Mouse (Mus musculus) hindbrain, embryonic 16.5 days (tissue): Measurements from ENCODE around the gene Pigq. TPM values are rescaled to one million over a fixed set of nuclear protein-coding genes. Genes with fewer than 3 reads are reported as not detected.

ENCODE experiments used
- ATAC-seq: fragments of 200-750 bp; cut with Nextera tagmentation; 2 replicates; pipeline ENCODE4 v1.8.0; 2017; ENCODE audit warnings: moderate TSS enrichment, moderate library complexity
- H3K27ac ChIP-seq: fragments of 300-500 bp; sonication (generic); 2 replicates; pipeline ENCODE4 v1.5.1; 2014; ENCODE audit warnings: low read depth, mild to moderate bottlenecking, control low read depth, low read length, moderate library complexity
- H3K27me3 ChIP-seq: fragments of 300-500 bp; sonication (generic); replicated peaks from 2 replicates; pipeline ENCODE4 v1.6.1; 2014; ENCODE audit warnings: low read length; ENCODE audit not compliant: control insufficient read depth, insufficient read depth
- H3K36me3 ChIP-seq: fragments of 300-500 bp; sonication (generic); 2 replicates; pipeline ENCODE4 v1.6.1; 2014; ENCODE audit warnings: mild to moderate bottlenecking, low read length, moderate library complexity, mixed read lengths; ENCODE audit not compliant: control insufficient read depth, insufficient read depth
- H3K4me1 ChIP-seq: fragments of 300-500 bp; sonication (generic); 2 replicates; pipeline ENCODE4 v1.6.1; 2014; ENCODE audit warnings: low read depth, low read length; ENCODE audit not compliant: control insufficient read depth, insufficient read depth
- H3K4me2 ChIP-seq: fragments of 300-500 bp; sonication (generic); 2 replicates; pipeline ENCODE4 v1.6.1; 2014; ENCODE audit warnings: mild to moderate bottlenecking, low read length, control low read depth, moderate library complexity
- H3K4me3 ChIP-seq: fragments of 300-500 bp; sonication (generic); 2 replicates; pipeline ENCODE4 v1.5.1; 2014; ENCODE audit warnings: mild to moderate bottlenecking, low read length, control low read depth, moderate library complexity
- H3K9ac ChIP-seq: fragments of 300-500 bp; sonication (generic); 2 replicates; pipeline ENCODE4 v1.6.1; 2014; ENCODE audit warnings: low read depth, mild to moderate bottlenecking, control low read depth, low read length, moderate library complexity
- H3K9me3 ChIP-seq: fragments of 300-500 bp; sonication (generic); 2 replicates; pipeline ENCODE4 v1.6.1; 2014; ENCODE audit warnings: mild to moderate bottlenecking, low read length, moderate library complexity; ENCODE audit not compliant: control insufficient read depth
- WGBS: fragments of 180-500 bp; shearing (Covaris S2); extraction: QIAGEN DNeasy Blood & Tissue Kit; methylation state at CpG from one replicate; pipeline ENCODE4 v1.1.7; 2014; 5-methylcytosine and 5-hydroxymethylcytosine counted together
- polyA plus RNA-seq: library from polyadenylated mRNA; unstranded; fragments of >200 nt; fragmentation: Nextera tagmentation; extraction: Ambion mirVana; gene quantifications from 2 replicates; pipeline ENCODE4 v1.2.1, GENCODE M21; 2015

The Pigq gene
- 83.1 and 90.5 TPM in 2 replicates for polyA plus RNA-seq

- Histone ChIP-seq H3K27me3 (no peaks in the 10 kb centered on the region), H3K4me3 (no peak within 1 kb of the TSS), H3K27ac (no peak within 1 kb of the TSS), H3K4me1 (peaks cover 10% of the 10 kb centered on the region), H3K9me3 (no peaks in the 10 kb centered on the region), H3K9ac (no peak within 1 kb of the TSS), H3K36me3 (no peaks in the 10 kb centered on the region), H3K4me2 (no peak within 1 kb of the TSS)
- 54% methylated on average over 6 of the region's 6 CpGs for WGBS
- no peak for ATAC-seq
These were observed at the start of gene Pigq, which contains the start of gene Nhlrc4 for GRCm38 (mm10) chr17:25944366-25945163. Gene Pigq (minus strand): TSS chr17:25944936. Gene Nhlrc4 (minus strand): TSS chr17:25944961.

GRCm38 (mm10) chr17:25993489-25993888 is 48.8 kb upstream of the Pigq start:
- no peak overlapping the region for H3K4me2 ChIP-seq
- WGBS = 97% methylated on average over 3 of the region's 3 CpGs
- no peaks in the 10 kb centered on the region for H3K4me1 ChIP-seq
- peaks cover 43% of the 10 kb centered on the region for H3K36me3 ChIP-seq
- H3K4me3 ChIP-seq = no peak overlapping the region
- no peaks in the 10 kb centered on the region for H3K9me3 ChIP-seq
- no peak overlapping the region for H3K27ac ChIP-seq
- H3K27me3 ChIP-seq = no peaks in the 10 kb centered on the region
- no peak overlapping the region for H3K9ac ChIP-seq
- no peak for ATAC-seq

- Histone ChIP-seq H3K4me1 (no peaks in the 10 kb centered on the region), H3K4me3 (no peak overlapping the region), H3K9ac (no peak overlapping the region), H3K4me2 (no peak overlapping the region), H3K27me3 (no peaks in the 10 kb centered on the region), H3K9me3 (no peaks in the 10 kb centered on the region), H3K36me3 (peaks cover 39% of the 10 kb centered on the region), H3K27ac (no peak overlapping the region)
- WGBS = 98% methylated on average over 4 of the region's 4 CpGs
- no peak for ATAC-seq
These were observed 47.5 kb upstream of the Pigq start for GRCm38 (mm10) chr17:25992274-25992673.

- Histone ChIP-seq H3K4me2 (no peak overlapping the region), H3K27me3 (no peaks in the 10 kb centered on the region), H3K9ac (no peak overlapping the region), H3K9me3 (no peaks in the 10 kb centered on the region), H3K4me1 (peaks cover 2% of the 10 kb centered on the region; the same call in 1 of the 2 replicates), H3K27ac (no peak overlapping the region), H3K36me3 (peaks cover 37% of the 10 kb centered on the region), H3K4me3 (no peak overlapping the region)
- WGBS = 90% methylated on average over 5 of the region's 5 CpGs
- ATAC-seq = no peak
These were observed 45.6 kb upstream of the Pigq start for GRCm38 (mm10) chr17:25990331-25990730.

GRCm38 (mm10) chr17:25985306-25986294 is 40.9 kb upstream of the Pigq start, which contains the start of gene Capn15:
Gene Capn15 (minus strand): TSS chr17:25985796.
- peak; percentile 99 for ATAC-seq
- Histone ChIP-seq H3K36me3 (peaks cover 12% of the 10 kb centered on the region), H3K27me3 (no peaks in the 10 kb centered on the region), H3K4me2 (peak within 1 kb of the TSS; percentile 62), H3K27ac (peak within 1 kb of the TSS; percentile 86), H3K4me1 (peaks cover 21% of the 10 kb centered on the region), H3K4me3 (peak within 1 kb of the TSS; percentile 84), H3K9me3 (no peaks in the 10 kb centered on the region), H3K9ac (peak within 1 kb of the TSS; percentile 92)
- WGBS = under 1% methylated on average over 91 of the region's 91 CpGs

- peak overlapping the region; percentile 92 for H3K9ac ChIP-seq
- peaks cover 4% of the 10 kb centered on the region for H3K36me3 ChIP-seq
- 11% methylated on average over 17 of the region's 17 CpGs for WGBS
- no peaks in the 10 kb centered on the region for H3K9me3 ChIP-seq
- ATAC-seq = no peak
- H3K4me2 ChIP-seq = peak overlapping the region; percentile 62
- peaks cover 21% of the 10 kb centered on the region for H3K4me1 ChIP-seq
- peak overlapping the region; percentile 86 for H3K27ac ChIP-seq
- H3K4me3 ChIP-seq = peak overlapping the region; percentile 84
- H3K27me3 ChIP-seq = no peaks in the 10 kb centered on the region
These were observed 40.0 kb upstream of the Pigq start for GRCm38 (mm10) chr17:25984556-25985305.

GRCm38 (mm10) chr17:25984066-25984465 is 39.3 kb upstream of the Pigq start:
- Histone ChIP-seq H3K4me3 (peak overlapping the region; percentile 84), H3K9ac (no peak overlapping the region)
- WGBS = 100% methylated on average over 1 of the region's 1 CpGs

GRCm38 (mm10) chr17:25982913-25983312 is 38.2 kb upstream of the Pigq start:
- no peak for ATAC-seq
- no peak overlapping the region for H3K27ac ChIP-seq
- H3K27me3 ChIP-seq = no peaks in the 10 kb centered on the region
- peaks cover 21% of the 10 kb centered on the region for H3K4me1 ChIP-seq
- WGBS = 99% methylated on average over 3 of the region's 3 CpGs
- no peak overlapping the region for H3K9ac ChIP-seq
- H3K4me3 ChIP-seq = no peak overlapping the region
- no peaks in the 10 kb centered on the region for H3K9me3 ChIP-seq
- no peak overlapping the region for H3K4me2 ChIP-seq
- no peaks in the 10 kb centered on the region for H3K36me3 ChIP-seq

More at GRCm38 (mm10) chr17:25984066-25984465, 39.3 kb upstream of the Pigq start:
- peaks cover 21% of the 10 kb centered on the region for H3K4me1 ChIP-seq
- no peak overlapping the region for H3K27ac ChIP-seq
- H3K36me3 ChIP-seq = no peaks in the 10 kb centered on the region; the same call in 1 of the 2 replicates
- H3K4me2 ChIP-seq = peak overlapping the region; percentile 62
- H3K9me3 ChIP-seq = no peaks in the 10 kb centered on the region
- ATAC-seq = no peak
- H3K27me3 ChIP-seq = no peaks in the 10 kb centered on the region
